Mouse (Mus musculus): Measurements from ENCODE around the gene Rptor.

The Rptor gene

DNA sequence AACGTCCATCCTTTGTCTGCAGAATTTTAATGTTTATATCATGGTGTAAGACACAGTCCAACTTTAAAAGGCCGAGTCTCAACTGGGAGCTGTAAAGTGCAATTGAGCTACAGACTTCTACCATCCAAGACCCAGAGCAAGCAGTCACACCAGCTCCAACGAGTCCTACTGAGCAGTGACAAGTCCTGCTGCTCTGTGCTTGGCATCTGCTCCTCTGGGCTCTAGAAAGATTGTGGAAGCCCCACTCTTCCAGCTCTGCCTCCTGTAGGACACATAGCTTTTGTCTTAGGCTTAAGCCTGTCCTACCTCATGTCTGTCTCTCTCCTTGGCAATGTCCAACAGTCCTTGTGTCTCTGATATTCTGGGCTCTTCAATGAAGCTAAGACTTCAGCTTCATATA, 84.6 kb downstream of the Rptor start:
- no peak for DNase-seq (ENCODE audit: low spot score in 2 of 2)

DNA sequence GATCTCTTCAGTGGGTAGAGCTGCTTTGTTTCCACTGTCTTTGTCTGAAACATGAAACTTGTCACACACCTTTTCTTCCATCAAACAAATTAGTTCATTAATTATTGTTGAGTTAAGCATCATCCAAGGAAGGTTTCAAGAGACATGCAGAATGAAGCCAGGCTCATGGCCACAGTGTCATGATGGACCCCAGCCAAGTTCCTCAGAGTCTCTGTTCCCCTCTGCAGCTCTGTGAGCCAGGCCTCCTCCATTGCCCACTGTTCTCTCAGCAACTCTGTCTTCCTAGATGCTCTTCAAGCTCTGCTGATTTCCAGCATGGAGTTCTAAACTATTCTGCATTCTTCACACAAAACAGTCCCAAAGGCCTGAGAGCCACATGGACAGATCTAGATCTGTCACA, 85.3 kb downstream of the Rptor start:
- DNase-seq (ENCODE audit: low spot score in 2 of 2) = no peak

DNA sequence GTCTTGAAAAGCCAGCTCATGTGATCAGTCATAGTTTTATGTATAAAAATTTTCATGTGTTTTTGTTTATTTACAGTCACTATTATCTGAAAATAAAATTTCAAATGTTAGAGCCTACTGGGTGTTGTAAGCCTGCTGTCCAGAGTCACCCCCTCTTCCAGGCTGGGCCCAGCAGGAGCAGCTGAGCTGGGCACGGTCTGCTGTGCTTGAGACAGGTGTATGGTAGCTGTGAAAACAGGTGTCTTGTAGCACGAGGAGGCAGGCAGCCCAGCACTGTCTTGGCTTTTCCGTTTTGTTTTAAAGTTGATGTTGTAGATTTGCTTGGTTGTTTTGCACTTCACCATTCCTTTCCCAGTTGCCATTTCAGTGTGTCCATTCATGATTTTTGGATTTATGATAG, 87.2 kb downstream of the Rptor start:
- no peak for DNase-seq (ENCODE audit: low spot score in 2 of 2)

DNA sequence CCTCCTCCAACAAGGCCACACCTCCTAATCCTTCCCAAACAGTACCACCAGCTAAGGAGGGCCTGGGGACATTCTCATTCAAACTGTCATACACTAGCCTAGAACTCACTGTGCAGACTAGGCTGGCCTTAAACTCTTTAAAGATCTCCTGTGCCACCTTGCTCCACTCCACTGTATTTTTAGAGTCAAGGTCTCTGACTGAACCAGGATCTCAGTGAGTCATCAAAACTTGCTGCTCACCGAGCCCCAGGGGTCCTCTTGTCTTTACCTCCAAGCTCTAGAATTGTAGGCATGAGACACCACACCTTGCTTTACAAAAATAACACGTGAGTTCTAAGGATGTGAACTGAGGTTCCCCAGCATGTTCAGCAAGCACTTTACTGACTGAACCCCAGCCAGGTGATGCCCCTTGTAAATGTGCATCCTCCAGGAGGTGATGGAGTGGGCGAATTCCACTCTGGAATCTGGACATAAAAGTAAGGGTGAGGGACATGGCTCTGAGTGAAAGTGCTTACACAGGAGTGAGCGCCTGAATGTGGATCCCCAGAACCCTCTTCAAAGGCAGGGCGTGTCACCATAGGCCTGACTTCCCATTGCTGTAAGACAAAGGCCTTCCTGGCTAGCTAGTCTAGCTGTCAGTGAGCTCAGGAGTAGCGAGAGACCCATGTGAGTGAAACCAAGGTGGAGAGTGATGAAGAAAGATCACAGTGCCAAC, 89.6 kb downstream of the Rptor start:
- no peak for DNase-seq (ENCODE audit: low spot score in 2 of 2)

DNA sequence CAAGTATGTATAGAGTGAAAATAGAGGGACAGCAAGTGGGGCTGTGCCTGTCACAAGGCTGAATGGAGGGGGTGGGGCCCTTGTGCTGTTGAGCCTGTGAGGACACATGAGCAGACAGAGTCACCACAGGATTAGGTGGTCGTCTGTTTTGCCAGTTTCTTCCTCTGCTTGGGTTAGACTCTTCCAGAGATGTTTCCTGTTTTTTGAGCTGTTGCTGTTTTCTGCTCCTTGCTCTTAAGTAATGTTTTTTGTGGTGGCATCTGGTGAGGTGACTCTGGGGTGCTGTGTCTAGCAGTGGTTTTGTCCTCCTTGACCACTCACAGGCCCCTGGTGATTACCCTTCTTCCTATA, 90.2 kb downstream of the Rptor start:
- no peak for DNase-seq (ENCODE audit: low spot score in 2 of 2)

DNA sequence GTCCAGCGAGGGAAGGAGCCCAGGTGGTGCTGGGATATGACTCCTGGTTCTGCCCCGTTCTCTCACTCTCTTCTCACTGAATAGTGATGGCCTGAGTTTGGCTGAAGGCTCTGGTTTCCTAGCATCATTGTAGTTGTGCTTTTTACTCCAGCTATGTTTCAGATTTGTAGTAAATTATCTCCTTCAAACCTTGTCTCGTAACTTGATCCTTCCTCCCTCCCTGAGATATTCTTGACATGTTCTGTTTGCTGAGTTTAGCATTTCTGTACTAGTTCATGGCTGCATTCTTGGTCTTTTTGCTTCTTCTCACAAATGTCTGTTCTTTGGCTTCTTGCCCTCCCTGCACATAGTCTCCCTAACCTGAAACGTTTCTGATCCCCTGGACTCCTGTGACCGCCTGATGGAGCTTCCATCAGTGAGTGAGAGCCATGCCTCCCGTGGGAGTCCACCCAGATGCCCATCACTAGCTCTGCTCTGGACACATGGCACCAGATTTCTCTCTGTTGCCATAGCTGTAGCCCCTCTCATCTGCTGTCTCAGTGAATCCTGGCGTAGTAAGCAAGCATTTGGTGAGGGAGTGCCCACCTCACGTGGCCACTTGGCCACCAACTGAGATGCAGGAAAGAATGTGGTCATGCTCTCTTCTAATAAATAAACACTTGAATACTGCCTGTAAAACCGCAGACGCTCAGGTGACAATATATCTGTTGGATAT, 91.6 kb downstream of the Rptor start:
- DNase-seq (ENCODE audit: low spot score in 2 of 2) = no peak

DNA sequence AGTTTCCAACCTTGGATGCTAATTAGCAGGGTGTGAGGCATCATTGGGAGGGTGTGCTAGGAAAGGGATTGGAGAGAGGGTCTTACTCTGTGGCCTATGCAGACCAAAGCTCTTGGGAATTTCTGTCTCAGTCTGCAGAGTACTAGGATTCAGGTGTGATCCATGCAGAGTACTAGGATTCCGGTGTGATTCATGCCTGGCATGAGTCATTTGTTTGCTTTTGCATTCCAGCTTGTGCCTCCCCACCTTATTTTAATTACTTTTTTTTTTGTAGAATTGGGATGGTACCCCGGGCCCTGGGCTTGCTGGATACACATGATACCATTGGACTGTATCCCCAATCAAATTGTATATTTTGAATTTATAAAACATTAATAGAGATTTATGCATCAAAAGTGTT, 93.7 kb downstream of the Rptor start:
- no peak for DNase-seq (ENCODE audit: low spot score in 2 of 2)

DNA sequence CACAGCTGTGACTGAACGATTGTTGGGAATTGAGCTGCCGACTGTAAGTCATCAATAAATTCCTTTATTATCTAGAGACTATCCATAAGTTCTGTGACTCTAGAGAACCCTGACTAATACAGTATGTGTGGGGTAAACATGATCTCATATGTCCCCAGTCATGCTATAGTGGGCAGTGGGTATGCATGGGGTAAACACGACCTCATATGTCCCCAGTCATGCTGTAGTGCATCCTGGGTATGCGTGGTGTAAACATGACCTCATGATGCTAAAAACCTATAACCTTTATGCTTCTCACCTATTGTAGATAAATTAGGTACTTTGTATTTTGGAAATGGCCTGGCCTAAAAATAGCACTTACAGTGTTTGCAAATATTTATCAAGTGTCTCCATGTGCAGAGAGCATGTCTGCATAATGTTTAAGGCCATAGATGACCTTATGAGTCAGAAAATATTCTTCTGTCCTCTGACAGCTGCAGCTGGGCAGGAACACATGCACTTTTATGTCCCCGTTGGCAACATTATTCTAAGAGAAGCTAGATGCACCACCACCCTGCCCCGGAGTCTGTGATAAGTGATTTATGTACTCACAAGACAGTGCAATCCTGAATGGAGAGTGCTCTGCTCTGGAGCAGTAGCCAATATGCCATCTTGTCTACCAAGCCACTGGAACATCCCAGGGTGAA, 102.8 kb downstream of the Rptor start:
- DNase-seq (ENCODE audit: low spot score in 2 of 2) = no peak

DNA sequence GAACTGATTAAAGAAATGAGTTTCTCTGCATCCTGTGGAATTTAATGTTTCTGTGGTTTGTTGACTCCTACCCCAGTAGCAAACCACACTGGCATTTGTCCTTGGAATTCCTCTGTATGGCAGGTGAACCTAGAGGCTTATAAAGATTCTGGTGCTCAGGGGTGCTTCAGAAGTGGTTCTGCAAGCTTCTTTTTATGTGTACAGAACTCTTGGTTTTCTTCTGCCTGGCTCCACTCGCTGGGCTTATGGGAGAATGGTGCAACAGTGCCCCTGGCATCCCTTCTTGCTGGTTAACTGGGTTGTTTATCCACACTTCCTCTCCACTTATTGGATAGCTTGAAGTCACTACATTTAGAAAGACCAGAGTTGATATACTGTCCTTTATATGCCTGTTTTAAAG, 104.6 kb downstream of the Rptor start:
- DNase-seq (ENCODE audit: low spot score in 2 of 2) = no peak

DNA sequence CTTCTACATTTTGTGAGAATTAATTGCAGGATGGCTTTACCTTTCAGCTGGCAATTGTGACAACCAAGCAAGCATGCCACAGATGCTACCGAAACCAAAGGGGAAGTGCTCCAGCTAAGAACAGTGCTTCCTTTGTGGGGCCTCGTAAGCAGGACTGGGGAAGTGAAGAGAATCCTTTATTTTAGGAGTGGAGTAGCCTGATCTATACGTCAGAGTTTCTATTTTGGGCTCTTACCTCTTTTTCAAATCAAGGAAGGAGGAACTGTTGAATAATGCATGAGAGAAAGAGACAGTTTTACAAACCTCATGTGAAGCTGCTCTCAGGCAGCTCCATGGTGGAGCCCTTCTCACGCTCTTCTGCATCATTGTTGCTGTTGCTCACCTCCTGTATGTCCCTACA, 106.5 kb downstream of the Rptor start:
- DNase-seq (ENCODE audit: low spot score in 2 of 2) = no peak

DNA sequence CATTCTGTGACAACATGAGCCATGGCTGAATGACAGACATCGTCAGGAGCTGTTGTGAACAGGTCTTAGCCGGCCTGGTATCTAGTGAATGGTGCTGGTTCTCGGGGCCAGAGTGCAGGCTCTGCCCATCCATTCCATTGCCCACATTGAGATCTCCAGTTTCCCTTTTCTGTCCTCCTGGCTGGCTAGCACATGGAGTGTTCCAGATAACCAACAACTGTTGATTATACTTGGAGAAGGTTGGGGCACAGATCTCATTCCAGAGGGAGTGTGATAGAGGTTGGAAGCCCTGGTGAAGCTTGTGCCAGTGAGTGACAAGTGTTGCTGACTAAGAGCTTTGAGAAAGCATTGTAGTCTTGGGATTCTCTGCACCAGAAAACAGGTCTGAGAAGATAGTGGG, 107.6 kb downstream of the Rptor start:
- no peak for DNase-seq (ENCODE audit: low spot score in 2 of 2)

DNA sequence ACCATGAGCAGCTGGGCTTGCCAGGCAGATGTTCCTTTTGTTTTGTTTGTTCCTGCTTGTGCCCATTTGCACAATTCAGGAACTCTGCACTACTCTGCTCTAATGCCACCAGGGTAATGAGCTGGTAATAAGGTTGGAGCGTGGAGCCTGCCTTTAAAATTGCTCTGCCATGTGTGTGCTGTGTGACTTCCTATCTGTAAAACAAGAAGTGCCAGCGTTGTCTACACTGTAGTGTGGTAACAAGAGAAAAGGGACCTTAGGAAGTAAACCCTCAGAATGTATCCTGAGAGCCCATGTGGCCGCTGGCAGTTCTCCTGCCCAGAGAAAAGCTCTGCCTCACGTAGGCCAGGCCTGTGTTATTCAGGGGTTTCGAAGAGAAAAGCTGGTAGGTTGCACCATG, 108.1 kb downstream of the Rptor start:
- no peak for DNase-seq (ENCODE audit: low spot score in 2 of 2)

DNA sequence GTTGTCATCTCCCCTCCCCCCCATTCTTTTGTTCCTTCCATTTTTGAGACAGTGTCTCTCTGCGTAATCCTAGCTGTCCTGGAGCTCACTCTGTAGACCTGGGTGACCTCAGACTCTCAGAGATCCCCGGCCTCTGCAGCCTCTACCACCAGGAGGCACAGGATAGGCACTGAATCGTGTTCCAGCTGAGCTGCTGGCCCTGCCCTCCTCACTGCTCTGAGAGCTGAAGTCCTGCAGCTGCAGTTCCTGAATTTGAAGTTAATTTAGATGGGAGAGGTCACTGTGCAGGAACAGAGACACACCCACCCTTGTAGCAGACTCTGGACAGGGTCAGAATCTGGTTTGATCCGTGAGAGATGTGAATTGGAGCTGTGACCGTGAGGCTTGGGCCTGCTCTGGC, 112.7 kb downstream of the Rptor start:
- no peak for DNase-seq (ENCODE audit: low spot score in 2 of 2)

DNA sequence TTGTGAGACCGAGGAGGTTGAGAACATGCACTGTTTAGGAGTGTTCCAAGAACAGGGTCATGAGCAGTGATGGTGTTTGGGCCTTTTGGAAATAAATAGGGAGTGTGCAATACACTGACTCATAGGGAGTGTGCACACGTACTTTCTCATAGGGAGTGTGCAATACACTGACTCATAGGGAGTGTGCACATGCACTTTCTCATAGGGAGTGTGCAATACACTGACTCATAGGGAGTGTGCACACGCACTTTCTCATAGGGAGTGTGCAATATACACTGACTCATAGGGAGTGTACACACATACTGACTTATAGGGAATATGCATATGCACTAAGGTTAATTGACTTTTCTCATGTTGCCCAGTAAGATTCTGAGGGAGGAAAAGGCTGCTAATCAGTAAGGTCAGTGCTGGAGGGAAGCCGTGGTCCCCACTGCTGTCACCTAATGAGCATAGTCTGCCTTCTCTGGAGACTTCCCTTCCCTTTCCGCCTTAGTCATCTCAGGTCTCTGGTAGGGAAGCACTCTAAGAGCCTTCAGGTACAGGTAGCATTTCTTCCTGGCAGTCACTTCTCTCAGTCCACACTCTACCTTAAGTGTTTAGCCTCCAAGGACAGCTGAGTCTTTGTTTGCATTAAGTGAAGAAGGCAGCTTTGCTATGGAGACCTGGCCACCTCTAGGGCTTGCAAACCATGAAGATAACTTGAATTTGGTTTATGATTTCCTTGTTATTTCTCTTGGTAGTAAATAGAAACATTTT, 113.3 kb downstream of the Rptor start:
- no peak for DNase-seq (ENCODE audit: low spot score in 2 of 2)

DNA sequence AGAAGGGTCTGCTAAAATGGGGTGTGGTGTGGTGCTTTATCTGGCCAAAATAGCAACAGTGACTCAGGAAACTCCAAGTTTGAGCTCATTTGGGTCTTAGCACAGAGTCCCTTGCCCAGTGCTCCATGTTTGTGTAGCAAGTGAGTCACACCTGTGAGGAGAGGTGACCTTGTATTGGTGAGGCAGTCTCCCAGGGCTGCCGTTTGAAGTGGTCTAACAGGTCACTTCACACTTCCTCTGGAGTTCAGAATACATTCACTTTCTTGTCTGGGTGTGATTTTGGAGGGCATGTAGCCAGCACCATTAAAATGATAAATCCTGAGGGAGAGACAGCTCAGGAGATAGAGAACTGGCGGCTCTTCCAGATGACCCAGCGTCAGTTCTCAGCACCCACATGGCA, 115.4 kb downstream of the Rptor start:
- DNase-seq (ENCODE audit: low spot score in 2 of 2) = no peak

DNA sequence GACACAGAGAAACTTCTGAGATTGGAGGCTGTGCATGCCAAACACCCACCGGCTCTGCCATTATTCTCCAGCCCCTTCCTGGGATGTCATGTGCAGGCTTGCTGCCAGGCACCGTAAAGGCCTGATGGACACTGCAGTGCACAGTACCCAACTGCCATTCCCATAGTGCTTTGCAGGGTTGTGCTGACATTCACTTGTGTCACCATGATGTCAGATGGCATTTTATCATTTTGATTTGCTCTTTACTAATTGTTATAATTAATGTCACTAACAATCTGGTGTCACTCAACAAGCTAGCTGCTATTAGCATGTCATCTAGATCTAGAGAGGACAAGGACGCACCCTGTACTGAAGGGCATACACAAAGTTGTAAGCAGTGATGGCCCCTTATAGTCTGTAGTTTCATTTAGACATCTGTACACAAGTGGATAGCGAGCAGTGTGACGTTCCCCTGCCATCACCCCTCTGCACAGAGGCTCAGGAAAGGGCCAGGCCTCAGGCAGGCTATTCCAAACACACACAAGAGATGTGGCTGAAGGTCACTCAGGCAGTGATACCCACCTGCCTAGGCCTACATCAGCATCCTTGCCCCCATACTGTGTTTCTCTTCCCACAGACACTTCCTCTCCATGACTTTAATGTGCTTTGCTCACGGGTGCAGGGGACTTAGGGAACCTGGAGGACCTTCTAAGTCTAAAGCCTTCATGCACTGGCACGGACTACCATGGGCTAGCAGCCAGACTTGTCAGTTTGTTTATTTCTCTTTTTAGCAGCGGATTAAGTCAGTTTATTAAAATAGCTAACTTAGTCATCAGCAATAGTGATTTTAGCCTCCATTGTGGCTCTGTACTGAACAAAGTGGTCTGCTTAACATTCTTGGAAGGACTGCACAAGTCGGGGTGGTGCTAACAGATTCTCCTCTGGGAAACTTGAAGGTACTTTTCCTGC, 117.7 kb downstream of the Rptor start:
- no peak for DNase-seq (ENCODE audit: low spot score in 2 of 2)

DNA sequence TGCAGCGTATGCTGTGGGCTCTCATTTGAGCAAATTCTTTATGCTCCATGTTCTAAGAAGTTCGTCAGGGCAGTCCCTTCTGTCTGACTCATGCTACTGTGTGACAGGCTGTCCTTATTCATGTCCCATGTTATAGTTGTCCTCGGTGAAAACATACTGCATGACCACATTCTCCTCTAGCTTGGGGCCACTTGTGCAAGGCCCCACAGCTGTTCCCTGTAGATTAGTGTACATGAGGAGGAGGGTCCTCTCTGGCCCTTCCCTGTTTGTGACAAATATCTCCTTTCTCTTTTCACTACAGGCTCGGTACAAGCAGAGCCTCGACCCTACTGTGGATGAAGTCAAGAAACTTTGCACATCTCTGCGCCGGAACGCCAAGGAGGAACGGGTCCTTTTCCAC, 122.0 kb downstream of the Rptor start:
- no peak for DNase-seq (ENCODE audit: low spot score in 2 of 2)

DNA sequence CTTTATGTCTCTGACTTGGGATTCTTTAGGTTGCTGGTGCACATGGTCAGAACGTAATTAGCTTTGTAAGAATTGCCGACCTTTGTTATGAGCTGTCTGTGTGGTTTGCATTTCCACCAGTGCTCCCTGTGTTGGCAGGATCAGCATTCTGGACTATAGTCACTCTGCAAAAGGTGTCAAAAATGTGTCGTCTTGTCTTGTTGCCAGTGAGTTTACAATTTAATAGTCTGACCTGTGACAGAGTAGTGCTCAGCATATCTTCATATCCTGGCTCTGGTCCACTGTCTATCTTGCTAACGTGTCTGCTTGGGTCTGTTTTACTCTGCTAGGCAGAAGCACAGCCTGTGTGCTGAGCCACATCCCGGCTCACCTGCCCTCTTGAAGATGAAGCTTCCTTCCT, 128.7 kb downstream of the Rptor start:
- no peak for DNase-seq (ENCODE audit: low spot score in 2 of 2)

DNA sequence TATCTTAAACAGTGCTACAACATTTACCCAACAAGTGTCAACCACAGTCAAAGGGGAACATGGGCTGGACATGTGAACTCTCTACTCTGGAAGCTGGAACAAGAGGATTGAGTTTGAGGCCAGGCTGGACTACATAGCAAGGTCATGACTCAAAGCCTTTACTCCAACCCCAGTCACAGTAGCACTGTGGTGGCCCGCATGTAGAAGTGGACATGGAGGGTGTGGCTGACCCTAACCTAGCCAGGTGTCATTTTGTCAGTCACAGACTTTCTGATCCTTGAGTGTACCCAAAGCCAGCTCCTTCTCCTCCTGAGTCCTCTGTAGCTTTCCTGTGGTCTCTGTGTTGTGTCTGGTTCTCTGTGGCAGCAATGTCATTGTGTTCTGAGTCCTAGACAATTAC, 129.7 kb downstream of the Rptor start:
- no peak for DNase-seq (ENCODE audit: low spot score in 2 of 2)

DNA sequence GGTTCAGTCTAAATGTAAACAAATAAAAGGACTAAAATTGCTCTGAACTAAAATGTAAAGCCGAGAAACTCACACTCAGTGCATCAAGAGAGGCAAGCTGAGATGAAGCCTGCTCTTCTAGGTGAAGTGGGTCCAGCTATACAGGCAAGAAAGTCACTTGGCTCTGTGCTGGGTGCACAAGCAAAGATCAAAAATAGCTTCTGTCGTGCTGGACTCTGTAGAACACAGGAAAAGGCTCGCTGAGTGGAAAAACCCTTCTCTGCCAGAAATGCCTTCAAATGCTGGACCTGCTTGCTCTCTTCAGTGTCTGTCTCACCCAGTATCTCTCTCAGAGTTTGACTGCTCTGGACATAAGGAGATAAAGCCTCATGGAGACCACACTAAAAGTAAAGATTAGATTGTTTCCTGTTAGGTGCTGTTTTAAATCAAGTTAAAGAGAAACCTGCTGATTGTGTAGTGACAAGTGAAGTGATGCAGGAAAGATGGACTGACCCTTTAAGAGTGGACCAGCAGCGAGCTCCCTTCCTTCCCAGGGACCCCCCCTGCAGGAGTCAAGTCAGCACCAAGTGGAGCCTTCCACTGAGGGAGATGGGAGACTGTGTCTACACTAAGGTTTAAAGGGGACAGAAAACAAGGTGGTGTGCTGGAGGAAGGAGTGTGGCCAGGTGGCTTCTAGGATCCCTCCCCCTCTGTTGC, 130.4 kb downstream of the Rptor start:
- DNase-seq (ENCODE audit: low spot score in 2 of 2) = no peak

DNA sequence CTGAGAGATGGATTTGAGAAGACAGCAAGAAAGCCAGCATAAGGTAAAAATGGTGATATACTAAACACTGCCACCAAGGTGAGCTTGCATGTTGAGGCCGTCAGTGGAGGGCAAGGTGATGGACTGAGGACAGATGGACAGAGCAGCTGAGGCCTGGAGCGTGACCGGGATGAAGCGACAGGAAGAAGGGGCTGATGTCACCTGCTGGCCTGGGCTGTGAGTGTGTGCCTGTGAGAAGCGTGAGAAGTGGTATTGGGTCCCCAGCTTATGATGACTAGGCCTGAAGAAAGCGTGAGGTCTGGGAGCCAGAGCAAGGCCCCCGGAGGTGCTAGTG, 130.9 kb downstream of the Rptor start:
- no peak for DNase-seq (ENCODE audit: low spot score in 2 of 2)

Data from frontal cortex, postnatal 14 days (tissue).